Mouse (Mus musculus): ENCODE results near the gene Slc9b1. TPM values are rescaled to one million over a fixed set of nuclear protein-coding genes. Genes with fewer than 3 reads are reported as not detected.

Slc9b1 gene
- polyA plus RNA-seq, 1 experiment: not detected

- no peaks in the 10 kb centered on the region for H3K4me1 ChIP-seq (ENCODE audit: control insufficient read depth, insufficient read depth, low read length)
Observed at GRCm38 (mm10) chr3:135332691-135333090, 15.1 kb upstream of the Slc9b1 start.

GRCm38 (mm10) chr3:135333763-135334162 is 14.1 kb upstream of the Slc9b1 start:
- Histone ChIP-seq H3K27me3 (ENCODE audit: control insufficient read depth, insufficient read depth, low read length) (no peaks in the 10 kb centered on the region), H3K4me3 (replicated peaks; ENCODE audit: insufficient read depth, low read depth, low read length) (no peak overlapping the region), H3K4me1 (ENCODE audit: control insufficient read depth, insufficient read depth, low read length) (no peaks in the 10 kb centered on the region), H3K27ac (ENCODE audit: insufficient read depth, low read length) (no peak overlapping the region)
- TF ChIP-seq CTCF (IDR thresholded peaks at IDR 0.05; ENCODE audit: borderline replicate concordance, insufficient read depth, low read depth, low read length) (no peak), POLR2A (IDR thresholded peaks at IDR 0.05; ENCODE audit: borderline replicate concordance, insufficient read depth, low read length) (no peak)
- WGBS: 45% methylated on average over 4 of the region's 4 CpGs
- no peak for DNase-seq

More at GRCm38 (mm10) chr3:135332691-135333090, 15.1 kb upstream of the Slc9b1 start:
- H3K27ac ChIP-seq (ENCODE audit: insufficient read depth, low read length): no peak overlapping the region
- no peak for TF ChIP-seq CTCF (IDR thresholded peaks at IDR 0.05; ENCODE audit: borderline replicate concordance, insufficient read depth, low read depth, low read length)
- TF ChIP-seq POLR2A (IDR thresholded peaks at IDR 0.05; ENCODE audit: borderline replicate concordance, insufficient read depth, low read length): no peak
- H3K27me3 ChIP-seq (ENCODE audit: control insufficient read depth, insufficient read depth, low read length): no peaks in the 10 kb centered on the region
- no peak overlapping the region for H3K4me3 ChIP-seq (replicated peaks; ENCODE audit: insufficient read depth, low read depth, low read length)
- DNase-seq: no peak

- Histone ChIP-seq H3K4me3 (replicated peaks; ENCODE audit: insufficient read depth, low read depth, low read length) (no peak overlapping the region), H3K27ac (ENCODE audit: insufficient read depth, low read length) (no peak overlapping the region), H3K4me1 (ENCODE audit: control insufficient read depth, insufficient read depth, low read length) (no peaks in the 10 kb centered on the region), H3K27me3 (ENCODE audit: control insufficient read depth, insufficient read depth, low read length) (no peaks in the 10 kb centered on the region)
- TF ChIP-seq CTCF (IDR thresholded peaks at IDR 0.05; ENCODE audit: borderline replicate concordance, insufficient read depth, low read depth, low read length): no peak
- TF ChIP-seq POLR2A (IDR thresholded peaks at IDR 0.05; ENCODE audit: borderline replicate concordance, insufficient read depth, low read length): no peak
- DNase-seq: no peak
Observed at GRCm38 (mm10) chr3:135349022-135349421, 1.2 kb downstream of the Slc9b1 start.

- no peak for TF ChIP-seq POLR2A (IDR thresholded peaks at IDR 0.05; ENCODE audit: borderline replicate concordance, insufficient read depth, low read length)
- no peak for TF ChIP-seq CTCF (IDR thresholded peaks at IDR 0.05; ENCODE audit: borderline replicate concordance, insufficient read depth, low read depth, low read length)
- Histone ChIP-seq H3K27me3 (ENCODE audit: control insufficient read depth, insufficient read depth, low read length) (no peaks in the 10 kb centered on the region), H3K4me3 (replicated peaks; ENCODE audit: insufficient read depth, low read depth, low read length) (no peak overlapping the region), H3K27ac (ENCODE audit: insufficient read depth, low read length) (no peak overlapping the region), H3K4me1 (ENCODE audit: control insufficient read depth, insufficient read depth, low read length) (no peaks in the 10 kb centered on the region)
- DNase-seq: no peak
- 91% methylated on average over 3 of the region's 3 CpGs for WGBS
Observed at GRCm38 (mm10) chr3:135351857-135352256, 4.0 kb downstream of the Slc9b1 start.

GRCm38 (mm10) chr3:135357394-135357793 is 9.6 kb downstream of the Slc9b1 start:
- TF ChIP-seq CTCF (IDR thresholded peaks at IDR 0.05; ENCODE audit: borderline replicate concordance, insufficient read depth, low read depth, low read length) (no peak), POLR2A (IDR thresholded peaks at IDR 0.05; ENCODE audit: borderline replicate concordance, insufficient read depth, low read length) (no peak)
- H3K27ac ChIP-seq (ENCODE audit: insufficient read depth, low read length): no peak overlapping the region
- H3K27me3 ChIP-seq (ENCODE audit: control insufficient read depth, insufficient read depth, low read length): no peaks in the 10 kb centered on the region
- no peaks in the 10 kb centered on the region for H3K4me1 ChIP-seq (ENCODE audit: control insufficient read depth, insufficient read depth, low read length)
- no peak overlapping the region for H3K4me3 ChIP-seq (replicated peaks; ENCODE audit: insufficient read depth, low read depth, low read length)
- 83% methylated on average over 4 of the region's 4 CpGs for WGBS
- no peak for DNase-seq

- no peak for TF ChIP-seq POLR2A (IDR thresholded peaks at IDR 0.05; ENCODE audit: borderline replicate concordance, insufficient read depth, low read length)
- no peak for TF ChIP-seq CTCF (IDR thresholded peaks at IDR 0.05; ENCODE audit: borderline replicate concordance, insufficient read depth, low read depth, low read length)
- DNase-seq: no peak
- no peak overlapping the region for H3K27ac ChIP-seq (ENCODE audit: insufficient read depth, low read length)
- 78% methylated on average over 3 of the region's 3 CpGs for WGBS
- H3K4me3 ChIP-seq (replicated peaks; ENCODE audit: insufficient read depth, low read depth, low read length): no peak overlapping the region
- H3K27me3 ChIP-seq (ENCODE audit: control insufficient read depth, insufficient read depth, low read length): no peaks in the 10 kb centered on the region
- H3K4me1 ChIP-seq (ENCODE audit: control insufficient read depth, insufficient read depth, low read length): no peaks in the 10 kb centered on the region
Observed at GRCm38 (mm10) chr3:135375836-135376235, 28.0 kb downstream of the Slc9b1 start.

- 89% methylated on average over 10 of the region's 10 CpGs for WGBS
- H3K27ac ChIP-seq (ENCODE audit: insufficient read depth, low read length): no peak overlapping the region
- no peak for DNase-seq
- H3K4me3 ChIP-seq (replicated peaks; ENCODE audit: insufficient read depth, low read depth, low read length): no peak overlapping the region
- H3K4me1 ChIP-seq (ENCODE audit: control insufficient read depth, insufficient read depth, low read length): no peaks in the 10 kb centered on the region
- TF ChIP-seq CTCF (IDR thresholded peaks at IDR 0.05; ENCODE audit: borderline replicate concordance, insufficient read depth, low read depth, low read length): no peak
- no peak for TF ChIP-seq POLR2A (IDR thresholded peaks at IDR 0.05; ENCODE audit: borderline replicate concordance, insufficient read depth, low read length)
- no peaks in the 10 kb centered on the region for H3K27me3 ChIP-seq (ENCODE audit: control insufficient read depth, insufficient read depth, low read length)
Observed at GRCm38 (mm10) chr3:135377445-135377844, 29.6 kb downstream of the Slc9b1 start.

GRCm38 (mm10) chr3:135379868-135380267 is 32.0 kb downstream of the Slc9b1 start:
- 93% methylated on average over 4 of the region's 4 CpGs for WGBS
- no peak for TF ChIP-seq POLR2A (IDR thresholded peaks at IDR 0.05; ENCODE audit: borderline replicate concordance, insufficient read depth, low read length)
- no peak for TF ChIP-seq CTCF (IDR thresholded peaks at IDR 0.05; ENCODE audit: borderline replicate concordance, insufficient read depth, low read depth, low read length)
- Histone ChIP-seq H3K4me1 (ENCODE audit: control insufficient read depth, insufficient read depth, low read length) (no peaks in the 10 kb centered on the region), H3K4me3 (replicated peaks; ENCODE audit: insufficient read depth, low read depth, low read length) (no peak overlapping the region), H3K27me3 (ENCODE audit: control insufficient read depth, insufficient read depth, low read length) (no peaks in the 10 kb centered on the region), H3K27ac (ENCODE audit: insufficient read depth, low read length) (no peak overlapping the region)
- DNase-seq: no peak
